Mouse (Mus musculus) stomach, embryonic 16.5 days (tissue): ENCODE measurements around the gene Tmem238l. TPM values are rescaled to one million over a fixed set of nuclear protein-coding genes. Genes with fewer than 3 reads are reported as not detected.

Experiments used
- ATAC-seq: fragments of 200-750 bp; cut with Nextera tagmentation; 2 replicates; pipeline ENCODE4 v1.8.0; 2017; ENCODE audit warnings: moderate number of reproducible peaks, moderate TSS enrichment; ENCODE audit not compliant: insufficient read depth, low FRiP score
- H3K27ac ChIP-seq: fragments of 300-500 bp; sonication (generic); 2 replicates; pipeline ENCODE4 v1.5.1; 2014; ENCODE audit warnings: low read length
- H3K27me3 ChIP-seq: fragments of 300-500 bp; sonication (generic); 2 replicates; pipeline ENCODE4 v1.6.1; 2014; ENCODE audit warnings: low read length, control low read depth, mixed read lengths; ENCODE audit not compliant: control insufficient read depth, insufficient read depth
- H3K36me3 ChIP-seq: fragments of 300-500 bp; sonication (generic); 2 replicates; pipeline ENCODE4 v1.6.1; 2014; ENCODE audit warnings: low read length; ENCODE audit not compliant: control insufficient read depth, insufficient read depth
- H3K4me1 ChIP-seq: fragments of 300-500 bp; sonication (generic); 2 replicates; pipeline ENCODE4 v1.6.1; 2014; ENCODE audit warnings: low read length, control low read depth, mixed read lengths; ENCODE audit not compliant: control insufficient read depth, insufficient read depth
- H3K4me2 ChIP-seq: fragments of 300-500 bp; sonication (generic); 2 replicates; pipeline ENCODE4 v1.6.1; 2014; ENCODE audit warnings: low read depth, low read length, mixed read lengths
- H3K4me3 ChIP-seq: fragments of 300-500 bp; sonication (generic); replicated peaks from 2 replicates; pipeline ENCODE4 v1.5.1; 2014; ENCODE audit warnings: mild to moderate bottlenecking, low read length
- H3K9ac ChIP-seq: fragments of 300-500 bp; sonication (generic); 2 replicates; pipeline ENCODE4 v1.6.1; 2014; ENCODE audit warnings: low read length
- H3K9me3 ChIP-seq: fragments of 300-500 bp; sonication (generic); replicated peaks from 2 replicates; pipeline ENCODE4 v1.6.1; 2016; ENCODE audit warnings: low read length, control low read depth; ENCODE audit not compliant: control insufficient read depth
- WGBS: fragments of 180-500 bp; shearing (Covaris S2); extraction: QIAGEN DNeasy Blood & Tissue Kit; methylation state at CpG from one replicate; pipeline ENCODE4 v1.1.7; 2014; 5-methylcytosine and 5-hydroxymethylcytosine counted together
- polyA plus RNA-seq: library from polyadenylated mRNA; unstranded; fragments of >200 nt; fragmentation: Nextera tagmentation; extraction: Ambion mirVana; gene quantifications from 2 replicates; pipeline ENCODE4 v1.2.1, GENCODE M21; 2015

Gene Tmem238l
- polyA plus RNA-seq, 1 experiment from 2014 or later: 1.0 TPM

DNA sequence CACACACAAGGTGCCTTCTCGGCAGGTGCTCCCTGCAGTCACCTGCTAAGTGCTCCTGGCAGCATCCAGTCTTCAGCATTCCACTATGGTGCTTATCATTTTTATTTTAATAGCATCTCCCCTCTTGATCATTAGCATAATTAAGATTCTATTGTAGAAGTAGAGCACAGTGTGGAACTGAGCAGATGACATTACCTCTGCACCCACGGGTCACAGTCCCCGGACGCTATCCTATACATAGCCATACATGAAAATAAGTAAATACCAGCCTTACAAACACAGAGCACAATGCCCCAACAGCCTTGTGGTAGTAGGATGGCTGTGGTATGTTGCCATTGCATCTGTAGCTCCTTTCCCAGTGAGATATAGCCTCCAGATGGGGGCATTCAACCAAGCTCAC, 52.1 kb downstream of the Tmem238l start:
- Histone ChIP-seq H3K4me1 (peaks cover 6% of the 10 kb centered on the region; the same call in 1 of the 2 replicates), H3K4me2 (no peak overlapping the region), H3K36me3 (no peaks in the 10 kb centered on the region), H3K27me3 (no peaks in the 10 kb centered on the region), H3K9me3 (no peaks in the 10 kb centered on the region), H3K9ac (no peak overlapping the region), H3K27ac (no peak overlapping the region), H3K4me3 (no peak overlapping the region)
- WGBS: 88% methylated on average over 4 of the region's 4 CpGs
- ATAC-seq: no peak

DNA sequence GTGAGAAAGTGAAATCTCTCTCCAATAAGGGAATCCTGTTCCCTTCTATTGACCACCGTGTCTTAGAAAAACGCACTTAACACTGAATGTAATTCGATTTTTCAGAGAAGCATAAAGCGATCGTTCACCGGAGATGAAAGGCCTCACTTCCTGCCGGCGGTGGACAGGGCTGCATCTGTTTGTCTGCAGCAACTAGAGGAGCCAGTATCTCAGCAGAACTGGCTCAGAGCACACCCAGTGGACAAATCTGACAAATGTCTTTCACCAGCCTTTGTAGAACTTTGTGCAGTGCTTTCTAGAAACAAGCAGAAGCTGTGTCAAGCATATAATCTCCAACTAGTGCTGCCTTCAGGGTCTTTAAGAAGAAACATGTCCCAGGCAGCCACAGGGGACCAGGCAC, 54.0 kb downstream of the Tmem238l start:
- H3K27ac ChIP-seq: no peak overlapping the region; the same call in none of the 2 replicates

DNA sequence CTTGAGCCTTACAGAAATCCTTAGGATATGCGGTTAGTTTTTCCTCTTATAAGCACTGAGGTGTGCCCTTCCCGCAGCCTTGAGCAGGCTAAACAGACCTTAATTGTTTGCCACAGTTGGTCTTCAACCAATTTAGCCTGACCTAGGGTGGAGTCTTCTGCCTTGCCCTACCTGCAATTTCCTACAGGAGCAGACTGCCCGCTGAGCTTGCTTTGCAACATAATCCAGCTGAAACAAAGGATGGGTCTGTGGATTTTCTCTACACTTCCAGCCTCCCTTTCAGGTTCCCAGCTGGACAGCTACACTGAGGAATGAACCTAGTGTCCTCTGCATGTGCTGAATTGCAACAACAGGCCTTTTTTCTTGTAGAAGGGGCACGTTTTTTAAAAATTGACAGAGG, 55.2 kb downstream of the Tmem238l start:
- ATAC-seq: no peak
- Histone ChIP-seq H3K9me3 (no peaks in the 10 kb centered on the region), H3K27ac (no peak overlapping the region), H3K4me2 (no peak overlapping the region), H3K4me1 (peaks cover 6% of the 10 kb centered on the region; the same call in 1 of the 2 replicates), H3K36me3 (no peaks in the 10 kb centered on the region), H3K27me3 (no peaks in the 10 kb centered on the region), H3K9ac (no peak overlapping the region), H3K4me3 (no peak overlapping the region)
- 48% methylated on average over 4 of the region's 4 CpGs for WGBS

More for the DNA sequence above, 54.0 kb downstream of the Tmem238l start:
- H3K4me1 ChIP-seq: peaks cover 6% of the 10 kb centered on the region; the same call in 1 of the 2 replicates
- H3K4me3 ChIP-seq: no peak overlapping the region
- H3K36me3 ChIP-seq: no peaks in the 10 kb centered on the region
- H3K4me2 ChIP-seq: peak overlapping the region; percentile 35; the same call in 1 of the 2 replicates
- H3K9ac ChIP-seq: no peak overlapping the region
- WGBS: 4% methylated on average over 8 of the region's 8 CpGs
- H3K9me3 ChIP-seq: no peaks in the 10 kb centered on the region
- ATAC-seq: no peak
- H3K27me3 ChIP-seq: no peaks in the 10 kb centered on the region

Other genes with a start within 250 kb of the Tmem238l start
- gene Pirt, start 44.7 kb upstream of the Tmem238l start, polyA plus RNA-seq: 6.9 and 7.0 TPM in 2 replicates
- gene Tmem220, start 68.5 kb downstream of the Tmem238l start, polyA plus RNA-seq: 1.8 and 3.6 TPM in 2 replicates
- gene Adprm, start 96.0 kb downstream of the Tmem238l start, polyA plus RNA-seq: 26.6 and 27.1 TPM in 2 replicates
- 15.0 TPM in 2 replicates for gene Sco1, start 96.0 kb downstream of the Tmem238l start, polyA plus RNA-seq
- gene Myh3, start 121.7 kb downstream of the Tmem238l start, polyA plus RNA-seq: 1.9 and 40.3 TPM in 2 replicates
- gene Myh2, start 214.4 kb downstream of the Tmem238l start, polyA plus RNA-seq: 0.04 and 0.21 TPM in 2 replicates
- gene Myh1, start 243.4 kb downstream of the Tmem238l start, polyA plus RNA-seq: 0.14 and 0.83 TPM in 2 replicates